Mouse (Mus musculus) T-cell, adult 66 days (primary cell): ENCODE measurements around the gene Sh3gl3. TPM values are rescaled to one million over a fixed set of nuclear protein-coding genes. Genes with fewer than 3 reads are reported as not detected.

Experiments
- total RNA-seq, 2 experiments: library from RNA; stranded (reverse); gene quantifications; 3 replicates in 1 of 2; 4 replicates in 1 of 2; pipeline ENCODE4 v1.2.4; 2023

Gene Sh3gl3
- 1 to 10 TPM; 1.3 to 2.2 TPM for total RNA-seq

GRCm38 (mm10) chr7:82173540-82173939 is at the start of gene Sh3gl3:
Gene Sh3gl3 (plus strand): TSS chr7:82173840.

GRCm38 (mm10) chr7:82335211-82336121 is 161.8 kb downstream of the Sh3gl3 start, which contains the start of gene Adamtsl3:
Gene Adamtsl3 (plus strand): TSS chr7:82335694.

Other genes starting within 250 kb of the Sh3gl3 start
- gene Hdgfl3, start 239.4 kb upstream of the Sh3gl3 start, total RNA-seq: 10 to 100 TPM; 32.2 to 35.8 TPM
- not detected for gene Bnc1, start 181.5 kb upstream of the Sh3gl3 start, total RNA-seq
- not detected for gene Adamtsl3, start 161.9 kb downstream of the Sh3gl3 start, total RNA-seq